Mouse (Mus musculus) intestine, postnatal 0 days (tissue): ENCODE data around the gene Cryaa. TPM values are rescaled to one million over a fixed set of nuclear protein-coding genes. Genes with fewer than 3 reads are reported as not detected.

ENCODE experiments used
- ATAC-seq: fragments of 200-750 bp; cut with Nextera tagmentation; 2 replicates; pipeline ENCODE4 v1.8.0; 2017; ENCODE audit warnings: mild to moderate bottlenecking, moderate TSS enrichment, moderate library complexity
- H3K27ac ChIP-seq: fragments of 300-500 bp; sonication (generic); 2 replicates; pipeline ENCODE4 v1.5.1; 2014; ENCODE audit warnings: mild to moderate bottlenecking, low read depth, low read length, moderate library complexity
- H3K27me3 ChIP-seq: fragments of 300-500 bp; sonication (generic); replicated peaks from 2 replicates; pipeline ENCODE4 v1.6.1; 2014; ENCODE audit warnings: low read length, mixed read lengths; ENCODE audit not compliant: control insufficient read depth, insufficient read depth
- H3K36me3 ChIP-seq: fragments of 300-500 bp; sonication (generic); 2 replicates; pipeline ENCODE4 v1.6.1; 2014; ENCODE audit warnings: mild to moderate bottlenecking, moderate library complexity; ENCODE audit not compliant: control insufficient read depth, insufficient read depth
- H3K4me1 ChIP-seq: fragments of 300-500 bp; sonication (generic); replicated peaks from 2 replicates; pipeline ENCODE4 v1.6.1; 2014; ENCODE audit warnings: antibody characterized with exemption, low read length, mixed read lengths; ENCODE audit not compliant: control insufficient read depth, insufficient read depth
- H3K4me2 ChIP-seq: fragments of 300-500 bp; sonication (generic); replicated peaks from 2 replicates; pipeline ENCODE4 v1.6.1; 2014; ENCODE audit warnings: low read depth, mild to moderate bottlenecking, moderate library complexity
- H3K4me3 ChIP-seq: fragments of 300-500 bp; sonication (generic); 2 replicates; pipeline ENCODE4 v1.5.1; 2014; ENCODE audit warnings: low read depth, low read length
- H3K9ac ChIP-seq: fragments of 300-500 bp; sonication (generic); 2 replicates; pipeline ENCODE4 v1.6.1; 2014; ENCODE audit warnings: mild to moderate bottlenecking, low read depth, low read length
- H3K9me3 ChIP-seq: fragments of 300-500 bp; sonication (generic); 2 replicates; pipeline ENCODE4 v1.6.1; 2016; ENCODE audit warnings: mixed run types; ENCODE audit not compliant: control insufficient read depth
- CTCF ChIP-seq: sonication (generic); IDR thresholded peaks from 2 replicates; pipeline ENCODE4 v1.5.1; 2016; ENCODE audit warnings: low read depth, mild to moderate bottlenecking, control low read depth, antibody characterized with exemption, moderate library complexity
- WGBS: fragments of 180-500 bp; shearing (Covaris S2); extraction: QIAGEN DNeasy Blood & Tissue Kit; methylation state at CpG from one replicate; pipeline ENCODE4 v1.1.7; 2014; 5-methylcytosine and 5-hydroxymethylcytosine counted together
- polyA plus RNA-seq: library from polyadenylated mRNA; unstranded; fragments of >200 nt; fragmentation: Nextera tagmentation; extraction: Ambion mirVana; gene quantifications from 2 replicates; pipeline ENCODE4 v1.2.1, GENCODE M21; 2015

Cryaa gene
- polyA plus RNA-seq, 1 experiment from 2014 or later: 0.09 TPM

DNA sequence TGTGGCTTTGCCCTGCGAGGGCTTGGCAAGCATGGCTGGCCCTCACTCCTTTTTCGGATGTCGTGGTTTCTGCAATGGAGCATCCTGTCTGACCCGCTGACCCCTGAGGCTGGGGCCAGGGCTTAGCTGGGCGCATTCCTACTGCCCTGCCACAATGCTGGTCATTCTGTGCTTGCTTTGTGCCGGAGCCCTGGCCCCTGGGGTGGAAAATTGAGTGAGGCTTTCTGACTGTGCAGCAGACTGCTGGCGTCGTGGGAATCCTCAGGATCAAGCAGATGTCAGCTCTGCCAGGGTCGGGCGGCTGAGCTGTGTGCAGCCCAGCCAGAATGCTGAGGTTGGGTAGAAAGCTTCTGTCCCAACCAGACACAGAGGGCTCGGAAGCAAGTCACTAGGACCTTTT, 7.4 kb upstream of the Cryaa start:
- no peaks in the 10 kb centered on the region for H3K4me1 ChIP-seq
- no peak overlapping the region for H3K4me3 ChIP-seq
- no peak for TF ChIP-seq CTCF
- no peaks in the 10 kb centered on the region for H3K27me3 ChIP-seq
- no peaks in the 10 kb centered on the region for H3K36me3 ChIP-seq
- H3K9ac ChIP-seq: no peak overlapping the region
- H3K9me3 ChIP-seq: no peaks in the 10 kb centered on the region
- ATAC-seq: no peak
- WGBS: 63% methylated on average over 11 of the region's 11 CpGs
- H3K27ac ChIP-seq: no peak overlapping the region
- no peak overlapping the region for H3K4me2 ChIP-seq

- Histone ChIP-seq H3K4me1 (no peaks in the 10 kb centered on the region), H3K36me3 (no peaks in the 10 kb centered on the region), H3K9me3 (no peaks in the 10 kb centered on the region), H3K9ac (no peak overlapping the region), H3K4me3 (no peak overlapping the region), H3K4me2 (no peak overlapping the region), H3K27ac (no peak overlapping the region), H3K27me3 (no peaks in the 10 kb centered on the region)
- WGBS: 78% methylated on average over 8 of the region's 8 CpGs
- no peak for ATAC-seq
- no peak for TF ChIP-seq CTCF
These were observed 5.9 kb upstream of the Cryaa start for GRCm38 (mm10) chr17:31671698-31672097.

- ATAC-seq: no peak
- no peaks in the 10 kb centered on the region for H3K27me3 ChIP-seq
- no peaks in the 10 kb centered on the region for H3K36me3 ChIP-seq
- H3K4me1 ChIP-seq: no peaks in the 10 kb centered on the region
- no peak overlapping the region for H3K4me2 ChIP-seq
- no peak overlapping the region for H3K4me3 ChIP-seq
- no peak for TF ChIP-seq CTCF
- H3K9me3 ChIP-seq: no peaks in the 10 kb centered on the region
- 83% methylated on average over 12 of the region's 12 CpGs for WGBS
- no peak overlapping the region for H3K9ac ChIP-seq
- H3K27ac ChIP-seq: no peak overlapping the region
These were observed 5.3 kb upstream of the Cryaa start for GRCm38 (mm10) chr17:31672279-31672678.

- no peaks in the 10 kb centered on the region for H3K4me1 ChIP-seq
- no peaks in the 10 kb centered on the region for H3K36me3 ChIP-seq
- no peak for ATAC-seq
- no peak overlapping the region for H3K4me2 ChIP-seq
- 28% methylated on average over 1 of the region's 1 CpGs for WGBS
- no peak overlapping the region for H3K4me3 ChIP-seq
- no peaks in the 10 kb centered on the region for H3K9me3 ChIP-seq
- no peak overlapping the region for H3K27ac ChIP-seq
- no peaks in the 10 kb centered on the region for H3K27me3 ChIP-seq
- TF ChIP-seq CTCF: no peak
- no peak overlapping the region for H3K9ac ChIP-seq
These were observed 3.2 kb upstream of the Cryaa start for GRCm38 (mm10) chr17:31674426-31674825.

DNA sequence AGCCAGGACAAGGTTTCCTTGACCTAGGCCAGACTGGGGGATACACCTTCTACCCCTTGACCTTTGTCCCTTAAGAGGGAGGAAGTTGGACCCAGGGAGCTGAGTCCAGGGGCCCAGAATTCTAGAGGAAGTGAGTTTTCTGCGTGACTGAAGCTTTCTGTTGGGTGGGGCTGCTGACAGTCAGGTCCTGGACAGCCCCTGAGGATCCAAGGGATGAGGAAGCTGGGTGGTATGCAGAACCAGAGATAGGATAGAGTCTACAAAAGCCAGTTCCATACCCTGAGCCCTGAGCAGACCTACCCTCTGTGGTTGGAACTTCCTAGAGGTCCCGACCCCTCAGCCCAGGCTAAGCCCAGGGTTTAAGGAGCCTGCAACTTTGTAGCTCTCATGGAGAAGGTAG, 2.8 kb downstream of the Cryaa start:
- TF ChIP-seq CTCF: no peak
- 55% methylated on average over 2 of the region's 2 CpGs for WGBS

DNA sequence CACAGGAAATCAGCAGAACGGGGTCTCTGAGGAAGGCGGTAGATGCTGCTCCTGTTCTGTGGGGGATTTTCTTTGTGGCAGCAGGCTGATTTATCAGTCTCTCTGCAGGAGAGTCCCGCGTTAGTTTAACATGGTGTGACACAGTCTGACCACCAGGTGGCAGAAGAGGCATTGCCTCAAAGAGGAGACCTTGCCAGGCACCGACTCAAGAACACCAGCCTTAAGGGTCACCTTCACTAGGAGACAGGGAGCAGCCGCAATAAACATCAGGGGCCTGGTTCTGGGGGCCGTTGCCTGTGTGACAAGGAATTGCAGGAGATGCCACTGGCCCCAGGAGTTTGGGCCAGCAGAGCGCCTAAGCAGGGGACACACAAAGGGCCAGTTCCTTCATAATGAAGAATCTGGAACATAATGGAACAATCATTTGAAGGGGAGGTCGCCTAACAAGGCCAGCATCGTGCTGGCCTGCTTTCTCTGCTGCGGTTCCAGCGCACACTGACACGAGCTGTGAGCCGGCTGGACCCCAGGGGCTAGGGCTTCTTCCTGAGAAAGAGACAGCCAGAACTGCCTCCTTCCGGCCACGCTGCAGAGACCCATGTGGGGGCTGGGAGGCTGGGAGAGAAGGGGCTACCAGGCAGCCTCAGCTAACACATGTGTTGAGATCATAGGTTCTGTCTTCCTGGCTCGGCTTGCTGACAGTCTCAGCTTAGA, 8.1 kb downstream of the Cryaa start:
- no peaks in the 10 kb centered on the region for H3K9me3 ChIP-seq
- no peaks in the 10 kb centered on the region for H3K36me3 ChIP-seq
- H3K27me3 ChIP-seq: no peaks in the 10 kb centered on the region
- ATAC-seq: 0 out of 2 replicates have a peak, but pooled peaks have one; percentile 39
- 18% methylated on average over 17 of the region's 17 CpGs for WGBS
- peak overlapping the region; percentile 57; the same call in 1 of the 2 replicates for H3K27ac ChIP-seq
- 0 out of 2 replicates have a peak overlapping the region, but pooled peaks have one; percentile 17 for H3K9ac ChIP-seq
- no peaks in the 10 kb centered on the region for H3K4me1 ChIP-seq
- no peak overlapping the region for H3K4me2 ChIP-seq
- no peak overlapping the region for H3K4me3 ChIP-seq
- peak; percentile 98 for TF ChIP-seq CTCF

More for the DNA sequence above, 2.8 kb downstream of the Cryaa start:
- Histone ChIP-seq H3K9me3 (no peaks in the 10 kb centered on the region), H3K4me2 (no peak overlapping the region), H3K4me1 (no peaks in the 10 kb centered on the region), H3K4me3 (no peak overlapping the region), H3K9ac (no peak overlapping the region), H3K36me3 (no peaks in the 10 kb centered on the region), H3K27ac (no peak overlapping the region), H3K27me3 (no peaks in the 10 kb centered on the region)
- no peak for ATAC-seq
